Mouse (Mus musculus) brain, embryonic 14.5 days (tissue): ENCODE data around the gene Pcyox1.

Experiments
- CTCF ChIP-seq: fragments of 200-500 bp; IDR thresholded peaks from 2 replicates; pipeline ENCODE4 v1.5.1; 2012; ENCODE audit warnings: inconsistent platforms, mild to moderate bottlenecking, moderate library complexity, borderline replicate concordance; ENCODE audit not compliant: insufficient read depth, insufficient read length; ENCODE audit errors: extremely low read depth
- POLR2A ChIP-seq: fragments of 200-500 bp; IDR thresholded peaks from 2 replicates; pipeline ENCODE4 v1.6.1; 2012; ENCODE audit warnings: mild to moderate bottlenecking, inconsistent platforms, borderline replicate concordance; ENCODE audit not compliant: poor library complexity, insufficient read depth, insufficient read length, severe bottlenecking; ENCODE audit errors: extremely low read depth

GRCm38 (mm10) chr6:86395969-86396368 is 985 bp downstream of the Pcyox1 start:
- no peak for TF ChIP-seq POLR2A
- TF ChIP-seq CTCF = no peak
